Mouse (Mus musculus) lung, adult 2 months (tissue): ENCODE measurements around the gene Gga1.

Experiments
- CTCF ChIP-seq: fragments of 200-500 bp; IDR thresholded peaks from 2 replicates; pipeline ENCODE4 v1.5.1; 2011; ENCODE audit warnings: mild to moderate bottlenecking, low read length, control low read depth; ENCODE audit not compliant: insufficient read depth
- POLR2A ChIP-seq: fragments of 200-500 bp; IDR thresholded peaks from 2 replicates; pipeline ENCODE4 v1.6.1; 2011; ENCODE audit warnings: low read depth, mild to moderate bottlenecking, control low read depth, low read length, borderline replicate concordance; ENCODE audit errors: extremely low read depth

DNA sequence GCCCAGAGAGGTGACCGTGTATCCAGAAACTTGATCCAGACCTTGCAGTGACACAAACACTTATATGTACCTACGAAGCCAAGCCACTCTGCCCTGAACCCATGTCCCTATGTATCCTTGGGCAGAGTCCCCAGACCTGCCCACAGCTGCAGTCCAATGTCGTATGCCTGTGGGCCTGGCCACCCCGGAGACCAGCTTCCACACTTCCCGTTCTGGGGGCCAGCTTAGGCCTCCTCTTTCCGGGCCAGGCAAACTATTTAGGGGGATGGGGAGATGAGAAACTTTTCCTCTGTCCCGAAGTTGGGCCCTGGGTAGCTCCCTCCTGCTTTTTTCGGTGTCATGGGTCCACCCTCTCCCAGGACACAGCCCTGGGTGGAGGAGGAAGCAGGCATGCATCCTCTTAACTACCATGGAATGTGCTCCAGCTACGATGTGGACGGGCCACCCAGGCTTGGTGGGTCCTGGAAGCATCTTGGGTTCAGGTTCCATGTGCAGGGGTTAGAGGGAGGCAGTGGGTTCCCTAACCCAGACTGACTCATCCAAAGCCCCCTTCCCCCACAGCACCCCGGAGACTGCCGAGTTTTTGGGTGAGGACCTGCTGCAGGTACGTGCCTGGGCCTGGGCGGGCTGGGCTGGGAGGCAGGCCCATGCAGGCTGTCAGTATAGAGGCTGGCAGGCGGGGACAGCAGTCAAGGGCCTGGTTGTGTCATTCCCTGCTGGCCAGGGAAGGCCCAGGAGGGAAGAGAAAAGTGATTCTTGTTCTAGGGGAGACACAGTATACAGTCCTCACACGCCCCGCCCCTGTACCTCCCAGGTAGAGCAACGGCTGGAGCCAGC, 23.8 kb downstream of the Gga1 start:
- no peak for TF ChIP-seq CTCF
- no peak for TF ChIP-seq POLR2A
